Mouse (Mus musculus) spleen, adult 2 months (tissue): ENCODE results near the gene Zbtb14. TPM values are rescaled to one million over a fixed set of nuclear protein-coding genes. Genes with fewer than 3 reads are reported as not detected.

Source experiments
- DNase-seq, 2 experiments: peaks; one replicate each; pipeline versions ENCODE4 v3.0.0 to v3.0.0-alpha.2; 2012 to 2021; ENCODE audit warnings: low spot score in 2 of 2, low read depth in 1 of 2
- H3K27ac ChIP-seq: fragments of 200-500 bp; 2 replicates; pipeline ENCODE4 v1.5.1; 2012; ENCODE audit warnings: low read length, inconsistent platforms; ENCODE audit not compliant: insufficient read depth
- H3K27me3 ChIP-seq: fragments of 200-500 bp; 2 replicates; pipeline ENCODE4 v1.6.1; 2012; ENCODE audit warnings: mild to moderate bottlenecking, moderate library complexity, low read length, inconsistent platforms; ENCODE audit not compliant: control insufficient read depth, insufficient read depth
- H3K36me3 ChIP-seq: fragments of 200-500 bp; 2 replicates; pipeline ENCODE4 v1.6.1; 2012; ENCODE audit warnings: mild to moderate bottlenecking, low read length, inconsistent platforms; ENCODE audit not compliant: control insufficient read depth, insufficient read depth
- H3K4me1 ChIP-seq: fragments of 200-500 bp; 2 replicates; pipeline ENCODE4 v1.6.1; 2011; ENCODE audit warnings: inconsistent platforms; ENCODE audit not compliant: control insufficient read depth, insufficient read depth, insufficient read length
- H3K4me3 ChIP-seq: fragments of 200-500 bp; 2 replicates; pipeline ENCODE4 v1.5.1; 2011; ENCODE audit warnings: mild to moderate bottlenecking, inconsistent platforms; ENCODE audit not compliant: insufficient read depth, insufficient read length; ENCODE audit errors: extremely low read depth
- CTCF ChIP-seq: fragments of 200-500 bp; IDR thresholded peaks from 2 replicates; pipeline ENCODE4 v1.5.1; 2011; ENCODE audit warnings: mild to moderate bottlenecking, inconsistent platforms; ENCODE audit not compliant: insufficient read depth, insufficient read length, insufficient replicate concordance; ENCODE audit errors: extremely low read depth
- POLR2A ChIP-seq: fragments of 200-500 bp; IDR thresholded peaks from 2 replicates; pipeline ENCODE4 v1.6.1; 2011; ENCODE audit warnings: low read depth, low read length, inconsistent platforms
- WGBS: fragments of 180-500 bp; shearing (Covaris S2); methylation state at CpG from one replicate; pipeline ENCODE4 v1.1.7; 2018; 5-methylcytosine and 5-hydroxymethylcytosine counted together
- polyA plus RNA-seq: library from polyadenylated mRNA; depleted of rRNA; stranded (reverse); fragments of >200 nt; gene quantifications from 2 replicates; pipeline ENCODE4 v1.2.3, GENCODE M21; 2012; rRNA removed

Gene Zbtb14
- polyA plus RNA-seq: 2.6 and 2.7 TPM in 2 replicates

DNA sequence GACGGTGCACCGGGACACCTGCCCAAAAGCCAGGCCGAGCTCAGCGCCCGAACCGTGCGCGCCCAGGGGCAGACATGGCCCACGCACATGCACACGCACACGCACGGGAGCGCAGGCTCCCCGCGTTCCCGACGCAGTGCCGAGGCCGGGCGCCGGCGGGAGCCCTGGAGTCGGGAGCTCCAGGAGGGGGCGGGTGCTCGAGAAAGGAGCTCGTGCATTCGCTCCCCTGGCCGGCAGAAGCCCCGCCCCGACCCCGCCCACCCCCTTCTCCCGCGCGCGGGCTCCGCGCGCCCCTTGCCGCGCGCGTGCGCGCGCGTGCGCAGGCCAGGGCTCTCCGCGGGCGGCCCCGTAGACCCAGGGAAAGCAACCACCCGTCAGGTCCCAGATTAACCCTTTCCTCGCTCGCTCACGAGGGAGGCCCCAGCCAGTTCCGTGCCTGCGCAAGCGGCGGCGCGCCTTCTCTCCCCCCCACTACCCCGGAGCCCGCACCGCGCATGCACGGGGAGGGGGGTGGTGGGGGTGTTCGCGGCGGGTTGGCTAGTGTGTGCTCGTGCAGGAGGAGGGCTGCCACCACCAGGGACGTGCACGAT, at the start of gene Zbtb14:
Zbtb14 (plus strand) TSS at position 540 of the 590 bp plus-strand sequence.
- 0 out of 2 replicates have a peak, but pooled peaks have one; percentile 15 for TF ChIP-seq POLR2A
- no peak for TF ChIP-seq CTCF
- peak within 1 kb of the TSS; percentile 95 for H3K4me3 ChIP-seq
- 1% methylated on average over 66 of the region's 72 CpGs for WGBS
- peak within 1 kb of the TSS; percentile 96 for H3K27ac ChIP-seq
- peak; percentile 86 to 92 for DNase-seq
- H3K27me3 ChIP-seq: no peaks in the 10 kb centered on the region
- H3K4me1 ChIP-seq: no peaks in the 10 kb centered on the region; the same call in none of the 2 replicates
- H3K36me3 ChIP-seq: peaks cover 4% of the 10 kb centered on the region

DNA sequence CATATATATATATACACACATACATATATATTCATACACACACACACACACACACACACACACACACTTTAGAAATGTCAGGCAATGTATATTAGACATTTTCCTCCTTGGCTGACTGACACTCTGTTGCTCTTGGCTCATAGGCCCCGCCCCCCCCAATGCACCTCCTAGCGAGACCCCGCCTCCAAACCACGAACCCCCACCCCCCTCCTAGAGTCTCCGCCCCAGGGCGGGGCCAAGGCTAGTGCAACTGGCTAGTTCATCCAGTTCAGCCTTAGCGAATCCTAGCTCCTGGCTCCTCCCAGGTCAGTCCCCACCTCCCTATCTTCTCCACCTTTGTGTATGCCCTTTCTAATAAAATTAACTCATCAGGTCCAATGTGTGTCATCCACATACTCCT, 36.8 kb upstream of the Zbtb14 start:
- 87% methylated on average over 6 of the region's 7 CpGs for WGBS
- Histone ChIP-seq H3K36me3 (no peaks in the 10 kb centered on the region), H3K27me3 (no peaks in the 10 kb centered on the region), H3K4me3 (no peak overlapping the region), H3K4me1 (no peaks in the 10 kb centered on the region), H3K27ac (no peak overlapping the region)
- TF ChIP-seq CTCF (no peak), POLR2A (no peak)
- no peak for DNase-seq

DNA sequence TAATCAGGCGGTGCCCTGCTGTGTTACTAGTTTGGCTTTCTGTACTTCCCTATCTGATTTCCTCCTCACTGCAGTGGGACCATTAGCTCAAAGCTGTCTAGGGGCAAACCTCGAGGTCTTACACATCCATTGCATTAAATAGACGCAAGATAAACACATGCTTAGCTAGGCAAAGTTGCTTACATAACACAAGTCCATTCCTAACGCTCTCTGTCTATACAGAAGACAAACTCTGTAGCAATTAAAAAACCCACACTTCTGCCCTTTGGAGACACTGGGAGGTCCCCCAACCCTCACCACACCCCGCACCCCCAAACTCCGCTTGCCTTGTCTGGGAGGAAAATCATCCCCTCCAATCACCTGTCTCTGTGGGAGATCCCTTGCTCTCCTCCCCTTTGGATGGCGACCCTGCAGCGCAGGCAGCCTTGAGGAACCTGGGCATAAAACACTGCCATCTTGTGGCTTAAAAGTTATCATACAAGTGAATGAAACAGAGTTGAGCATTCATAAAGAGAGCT, 33.8 kb upstream of the Zbtb14 start:
- H3K27ac ChIP-seq: no peak overlapping the region
- no peak overlapping the region for H3K4me3 ChIP-seq
- no peaks in the 10 kb centered on the region for H3K27me3 ChIP-seq
- 11% methylated on average over 8 of the region's 8 CpGs for WGBS
- DNase-seq: no peak
- H3K4me1 ChIP-seq: no peaks in the 10 kb centered on the region
- no peaks in the 10 kb centered on the region for H3K36me3 ChIP-seq
- TF ChIP-seq CTCF: no peak
- TF ChIP-seq POLR2A: no peak

DNA sequence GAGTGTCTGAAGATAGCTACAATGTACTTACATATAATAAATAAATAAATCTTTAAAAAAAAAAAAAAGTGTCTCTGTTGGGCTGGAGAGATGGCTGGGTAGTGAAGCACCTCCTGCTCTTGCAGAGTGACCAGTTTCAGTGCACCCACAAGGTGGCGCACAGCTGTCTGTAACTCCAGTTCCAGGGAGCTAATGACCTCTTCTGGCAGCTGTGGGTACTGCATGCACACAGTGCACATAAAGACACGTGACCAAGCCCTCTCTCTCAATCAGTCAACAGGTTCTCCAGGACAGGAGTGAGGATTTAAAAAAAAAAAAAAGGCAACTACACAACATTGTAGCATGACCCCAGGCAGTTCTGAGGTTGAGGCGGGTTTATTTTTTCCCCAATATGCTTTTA, 17.8 kb upstream of the Zbtb14 start:
- WGBS: 89% methylated on average over 3 of the region's 3 CpGs
- H3K4me3 ChIP-seq: no peak overlapping the region
- H3K4me1 ChIP-seq: no peaks in the 10 kb centered on the region
- no peaks in the 10 kb centered on the region for H3K27me3 ChIP-seq
- TF ChIP-seq POLR2A: no peak
- peak; percentile 20; the same call in 1 of the 2 replicates for TF ChIP-seq CTCF
- peak in 1 of 2 experiments; percentile 12 for DNase-seq
- no peaks in the 10 kb centered on the region for H3K36me3 ChIP-seq
- H3K27ac ChIP-seq: no peak overlapping the region

DNA sequence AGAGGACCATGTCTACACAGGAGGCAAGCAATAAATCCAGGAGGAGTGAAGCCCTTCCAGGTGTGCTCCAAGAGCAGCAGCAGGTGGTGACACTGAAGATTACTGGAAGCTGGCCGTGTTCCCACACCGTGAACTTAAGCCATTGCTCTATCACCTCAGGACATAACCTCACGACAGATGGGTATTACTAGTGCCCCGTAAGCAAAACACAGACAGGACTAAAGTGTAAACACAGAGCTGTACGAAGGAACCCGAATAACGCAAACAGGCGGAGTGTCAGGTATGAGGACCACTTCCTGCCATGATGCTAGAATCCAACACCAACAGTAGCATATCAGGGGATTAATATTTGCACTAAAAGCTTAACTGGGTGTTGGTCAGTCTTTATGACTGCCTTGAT, 2.0 kb upstream of the Zbtb14 start:
- H3K4me1 ChIP-seq: no peaks in the 10 kb centered on the region; the same call in none of the 2 replicates
- 96% methylated on average over 8 of the region's 8 CpGs for WGBS
- no peak for DNase-seq
- no peak overlapping the region for H3K27ac ChIP-seq
- H3K27me3 ChIP-seq: no peaks in the 10 kb centered on the region
- no peak overlapping the region for H3K4me3 ChIP-seq
- TF ChIP-seq CTCF (no peak), POLR2A (no peak)
- no peaks in the 10 kb centered on the region for H3K36me3 ChIP-seq

DNA sequence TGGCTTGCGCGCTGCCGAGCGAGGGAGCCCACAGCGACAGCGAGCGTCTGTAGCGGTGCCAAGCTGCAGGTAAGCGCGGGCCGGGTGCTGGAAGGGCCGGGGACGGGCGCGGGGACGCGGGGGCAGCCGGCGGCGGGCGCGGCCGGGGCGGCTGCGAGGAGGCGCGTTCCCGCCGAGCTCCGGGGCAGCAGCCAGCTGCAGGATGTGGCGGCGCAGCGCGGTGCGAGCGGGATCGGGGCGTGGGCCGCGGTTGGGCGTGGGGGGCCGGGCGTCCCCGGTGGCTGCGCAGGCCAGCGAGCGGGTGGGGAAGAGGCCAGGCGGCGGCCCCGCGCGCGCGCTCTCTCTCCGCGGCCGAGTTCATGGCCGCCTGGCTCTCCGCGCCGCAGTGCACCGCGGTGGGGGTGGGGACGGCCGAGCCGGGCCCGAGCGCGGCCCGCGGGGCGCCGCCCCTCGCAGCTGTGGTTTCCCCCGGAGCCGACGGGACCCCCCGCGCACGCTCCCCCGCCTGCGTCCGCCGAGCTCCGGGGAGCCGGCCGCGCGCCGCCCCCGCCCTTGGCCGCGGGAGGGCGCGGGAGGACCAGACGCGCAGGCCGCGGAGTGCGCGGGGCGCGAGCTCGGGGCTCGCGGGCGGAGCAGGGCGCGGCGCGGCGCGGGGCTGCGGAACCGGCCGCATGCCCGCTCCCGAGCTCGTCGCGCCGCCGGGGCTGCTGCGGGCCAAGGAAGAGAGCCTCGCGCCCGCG, 521 bp downstream of the Zbtb14 start:
- no peaks in the 10 kb centered on the region for H3K27me3 ChIP-seq
- peaks cover 10% of the 10 kb centered on the region for H3K36me3 ChIP-seq
- no peak for TF ChIP-seq POLR2A
- 0 out of 2 replicates have a peak, but pooled peaks have one; percentile 2 for TF ChIP-seq CTCF
- WGBS: under 1% methylated on average over 86 of the region's 128 CpGs
- H3K27ac ChIP-seq: peak overlapping the region; percentile 96
- H3K4me1 ChIP-seq: no peaks in the 10 kb centered on the region; the same call in none of the 2 replicates
- peak in 1 of 2 experiments; percentile 74 for DNase-seq
- peak overlapping the region; percentile 95 for H3K4me3 ChIP-seq
